Mouse (Mus musculus): ENCODE data around the gene Olfr1395. TPM values are rescaled to one million over a fixed set of nuclear protein-coding genes. Genes with fewer than 3 reads are reported as not detected.

Olfr1395 gene
- total and polyA plus RNA-seq, 3 experiments, result not detected

DNA sequence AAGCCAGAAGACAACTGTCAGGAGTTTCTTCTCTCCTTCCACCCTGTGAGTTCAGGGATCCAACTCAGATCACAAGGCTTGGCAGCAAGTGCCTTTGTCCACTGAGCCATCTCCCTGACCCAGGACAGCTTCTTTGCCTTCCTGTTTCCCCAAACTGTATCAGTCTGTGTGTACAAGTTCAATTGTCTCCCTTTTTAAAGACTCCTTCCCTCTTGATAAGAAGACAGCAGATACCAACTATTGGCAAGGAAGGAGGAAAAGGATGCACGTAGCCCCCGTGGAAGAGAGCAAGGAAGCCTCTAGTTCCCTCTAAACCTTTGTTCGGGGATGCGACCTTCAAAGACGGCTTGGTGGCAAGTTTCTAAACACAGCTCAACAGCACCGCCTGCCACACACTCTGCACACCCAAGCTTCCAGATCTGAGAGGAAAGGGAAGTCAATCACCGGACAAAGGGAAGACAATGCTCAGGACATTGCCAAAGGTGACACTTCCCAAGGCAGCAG, 53.8 kb downstream of the Olfr1395 start:
- no peak for DNase-seq (ENCODE audit: low read depth, low spot score)
- no peak overlapping the region for H3K27ac ChIP-seq (ENCODE audit: control insufficient read depth, low read depth, low read length)
- H3K9ac ChIP-seq (ENCODE audit: control insufficient read depth, low read depth, low read length, poor library complexity, severe bottlenecking), result no peak overlapping the region

More for the DNA sequence above, 53.8 kb downstream of the Olfr1395 start:
- Histone ChIP-seq H3K4me1 (ENCODE audit: control insufficient read depth in 1 of 2, insufficient read depth in 2 of 2, low read length in 2 of 2) (peaks cover 0 to 3% of the 10 kb centered on the region in 2 experiments; a peak in 2 of 4 replicates), H3K79me2 (ENCODE audit: control insufficient read depth, insufficient read depth, low read length, poor library complexity) (no peaks in the 10 kb centered on the region), H3K36me3 (ENCODE audit: control insufficient read depth in 1 of 2, insufficient read depth in 2 of 2, low read length in 2 of 2) (peaks cover 0 to 2% of the 10 kb centered on the region in 2 experiments; a peak in 2 of 4 replicates), H3K9me3 (replicated peaks; ENCODE audit: insufficient read depth, low read length) (no peaks in the 10 kb centered on the region), H3K27me3 (ENCODE audit: control insufficient read depth in 1 of 2, insufficient read depth in 2 of 2, low read length in 2 of 2) (no peaks in the 10 kb centered on the region), H3K4me3 (ENCODE audit: control insufficient read depth in 1 of 2, insufficient read depth in 1 of 2, low read depth in 2 of 2, low read length in 2 of 2) (no peak overlapping the region)
- TF ChIP-seq POLR2A (IDR thresholded peaks at IDR 0.05; ENCODE audit: control insufficient read depth in 1 of 2, insufficient read depth in 1 of 2, low read depth in 1 of 2, low read length in 2 of 2, poor library complexity in 1 of 2) (no peak), CHD2 (IDR thresholded peaks at IDR 0.05; ENCODE audit: low read length) (no peak), HCFC1 (IDR thresholded peaks at IDR 0.05; ENCODE audit: low read depth, low read length) (no peak), ZNF384 (IDR thresholded peaks at IDR 0.05; ENCODE audit: low read depth, low read length) (no peak), CTCF (IDR thresholded peaks at IDR 0.05 in 2 of 3, conservative IDR thresholded peaks at IDR 0.05 in 1 of 3; ENCODE audit: control insufficient read depth in 1 of 3, insufficient read depth in 1 of 3, low read depth in 2 of 3, low read length in 3 of 3, poor library complexity in 1 of 3, severe bottlenecking in 1 of 3) (no peak), UBTF (IDR thresholded peaks at IDR 0.05; ENCODE audit: borderline replicate concordance, insufficient read depth, low read depth, low read length) (no peak), RAD21 (IDR thresholded peaks at IDR 0.05; ENCODE audit: low read depth, low read length) (no peak), ZC3H11A (IDR thresholded peaks at IDR 0.05; ENCODE audit: low read depth, low read length) (no peak)

Other genes starting within 250 kb of the Olfr1395 start
- not detected in 2 replicates for gene Gm5431, start 240.1 kb upstream of the Olfr1395 start, total RNA-seq (2012; rRNA removed)
- under 1 TPM in 1 of 2 experiments, not detected in 1; 0.04 TPM for gene Gm5431, start 240.1 kb upstream of the Olfr1395 start, polyA plus RNA-seq (2012; ENCODE audit: insufficient read depth in 1 of 2, insufficient read length in 2 of 2, low read depth in 1 of 2, low replicate concordance in 2 of 2, missing spikeins in 1 of 2)
- 2.8 and 6.6 TPM in 2 replicates for gene Psme2b, start 196.1 kb upstream of the Olfr1395 start, total RNA-seq (2012; rRNA removed)
- gene Psme2b, start 196.1 kb upstream of the Olfr1395 start, polyA plus RNA-seq (2012; ENCODE audit: insufficient read depth in 1 of 2, insufficient read length in 2 of 2, low read depth in 1 of 2, low replicate concordance in 2 of 2, missing spikeins in 1 of 2), result 1 to 10 TPM in 1 of 2 experiments, not detected in 1; 6.2 TPM
- gene Olfr56, start 163.4 kb upstream of the Olfr1395 start, total RNA-seq (2012; rRNA removed), result 0.92 and 2.0 TPM in 2 replicates
- gene Olfr56, start 163.4 kb upstream of the Olfr1395 start, polyA plus RNA-seq (2012; ENCODE audit: insufficient read depth in 1 of 2, insufficient read length in 2 of 2, low read depth in 1 of 2, low replicate concordance in 2 of 2, missing spikeins in 1 of 2), result under 1 TPM in 1 of 2 experiments, not detected in 1; 0.58 TPM
- 0.04 TPM in 1 of 2 replicates, not detected in the other for gene 9930111J21Rik1, start 162.9 kb upstream of the Olfr1395 start, total RNA-seq (2012; rRNA removed)
- gene 9930111J21Rik1, start 162.9 kb upstream of the Olfr1395 start, polyA plus RNA-seq (2012; ENCODE audit: insufficient read depth in 1 of 2, insufficient read length in 2 of 2, low read depth in 1 of 2, low replicate concordance in 2 of 2, missing spikeins in 1 of 2), result under 1 TPM in 1 of 2 experiments, not detected in 1; 0.06 TPM
- not detected in 2 replicates for gene Gm12185, start 150.0 kb upstream of the Olfr1395 start, total RNA-seq (2012; rRNA removed)
- not detected for gene Gm12185, start 150.0 kb upstream of the Olfr1395 start, polyA plus RNA-seq (2012; ENCODE audit: insufficient read depth in 1 of 2, insufficient read length in 2 of 2, low read depth in 1 of 2, low replicate concordance in 2 of 2, missing spikeins in 1 of 2)
- not detected in 2 replicates for gene Tgtp1, start 148.1 kb upstream of the Olfr1395 start, total RNA-seq (2012; rRNA removed)
- not detected for gene Tgtp1, start 148.1 kb upstream of the Olfr1395 start, polyA plus RNA-seq (2012; ENCODE audit: insufficient read depth in 1 of 2, insufficient read length in 2 of 2, low read depth in 1 of 2, low replicate concordance in 2 of 2, missing spikeins in 1 of 2)
- gene 9930111J21Rik2, start 91.0 kb upstream of the Olfr1395 start, total RNA-seq (2012; rRNA removed), result 0.08 and 0.16 TPM in 2 replicates
- gene 9930111J21Rik2, start 91.0 kb upstream of the Olfr1395 start, polyA plus RNA-seq (2012; ENCODE audit: insufficient read depth in 1 of 2, insufficient read length in 2 of 2, low read depth in 1 of 2, low replicate concordance in 2 of 2, missing spikeins in 1 of 2), result under 1 TPM in 1 of 2 experiments, not detected in 1; 0.04 TPM
- 0.75 and 0.77 TPM in 2 replicates for gene Tgtp2, start 78.1 kb upstream of the Olfr1395 start, total RNA-seq (2012; rRNA removed)
- gene Tgtp2, start 78.1 kb upstream of the Olfr1395 start, polyA plus RNA-seq (2012; ENCODE audit: insufficient read depth in 1 of 2, insufficient read length in 2 of 2, low read depth in 1 of 2, low replicate concordance in 2 of 2, missing spikeins in 1 of 2), result under 1 TPM in 1 of 2 experiments, not detected in 1; 0.54 TPM
- gene Ifi47, start 65.7 kb upstream of the Olfr1395 start, total RNA-seq (2012; rRNA removed), result 35.2 and 48.0 TPM in 2 replicates
- 10 to 100 TPM in 1 of 2 experiments, not detected in 1; 26.4 TPM for gene Ifi47, start 65.7 kb upstream of the Olfr1395 start, polyA plus RNA-seq (2012; ENCODE audit: insufficient read depth in 1 of 2, insufficient read length in 2 of 2, low read depth in 1 of 2, low replicate concordance in 2 of 2, missing spikeins in 1 of 2)
- gene Olfr1396, start 27.4 kb upstream of the Olfr1395 start, total RNA-seq (2012; rRNA removed), result not detected in 2 replicates
- gene Olfr1396, start 27.4 kb upstream of the Olfr1395 start, polyA plus RNA-seq (2012; ENCODE audit: insufficient read depth in 1 of 2, insufficient read length in 2 of 2, low read depth in 1 of 2, low replicate concordance in 2 of 2, missing spikeins in 1 of 2), result under 1 TPM in 1 of 2 experiments, not detected in 1; 0.06 TPM
- gene Olfr1394, start 12.1 kb downstream of the Olfr1395 start, total RNA-seq (2012; rRNA removed), result not detected in 2 replicates
- gene Olfr1394, start 12.1 kb downstream of the Olfr1395 start, polyA plus RNA-seq (2012; ENCODE audit: insufficient read depth in 1 of 2, insufficient read length in 2 of 2, low read depth in 1 of 2, low replicate concordance in 2 of 2, missing spikeins in 1 of 2), result not detected
- gene Btnl9, start 44.9 kb downstream of the Olfr1395 start, total RNA-seq (2012; rRNA removed), result not detected in 2 replicates
- under 1 TPM in 1 of 2 experiments, not detected in 1; 0.03 TPM for gene Btnl9, start 44.9 kb downstream of the Olfr1395 start, polyA plus RNA-seq (2012; ENCODE audit: insufficient read depth in 1 of 2, insufficient read length in 2 of 2, low read depth in 1 of 2, low replicate concordance in 2 of 2, missing spikeins in 1 of 2)
- 30.8 and 31.8 TPM in 2 replicates for gene Zfp62, start 61.0 kb downstream of the Olfr1395 start, total RNA-seq (2012; rRNA removed)
- 100 to 1,000 TPM in 1 of 2 experiments, 10 to 100 TPM in 1; 16.7 to 132 TPM for gene Zfp62, start 61.0 kb downstream of the Olfr1395 start, polyA plus RNA-seq (2012; ENCODE audit: insufficient read depth in 1 of 2, insufficient read length in 2 of 2, low read depth in 1 of 2, low replicate concordance in 2 of 2, missing spikeins in 1 of 2)
- gene Mgat1, start 101.9 kb downstream of the Olfr1395 start, total RNA-seq (2012; rRNA removed), result 41.1 and 41.9 TPM in 2 replicates
- 10 to 100 TPM in 1 of 2 experiments, not detected in 1; 44.3 TPM for gene Mgat1, start 101.9 kb downstream of the Olfr1395 start, polyA plus RNA-seq (2012; ENCODE audit: insufficient read depth in 1 of 2, insufficient read length in 2 of 2, low read depth in 1 of 2, low replicate concordance in 2 of 2, missing spikeins in 1 of 2)
- gene Olfr1393, start 136.0 kb downstream of the Olfr1395 start, total RNA-seq (2012; rRNA removed), result not detected in 2 replicates
- gene Olfr1393, start 136.0 kb downstream of the Olfr1395 start, polyA plus RNA-seq (2012; ENCODE audit: insufficient read depth in 1 of 2, insufficient read length in 2 of 2, low read depth in 1 of 2, low replicate concordance in 2 of 2, missing spikeins in 1 of 2), result not detected
- not detected in 2 replicates for gene Olfr1392, start 143.0 kb downstream of the Olfr1395 start, total RNA-seq (2012; rRNA removed)
- not detected for gene Olfr1392, start 143.0 kb downstream of the Olfr1395 start, polyA plus RNA-seq (2012; ENCODE audit: insufficient read depth in 1 of 2, insufficient read length in 2 of 2, low read depth in 1 of 2, low replicate concordance in 2 of 2, missing spikeins in 1 of 2)
- not detected in 2 replicates for gene Olfr10, start 162.5 kb downstream of the Olfr1395 start, total RNA-seq (2012; rRNA removed)
- not detected for gene Olfr10, start 162.5 kb downstream of the Olfr1395 start, polyA plus RNA-seq (2012; ENCODE audit: insufficient read depth in 1 of 2, insufficient read length in 2 of 2, low read depth in 1 of 2, low replicate concordance in 2 of 2, missing spikeins in 1 of 2)
- gene Olfr1391, start 180.5 kb downstream of the Olfr1395 start, total RNA-seq (2012; rRNA removed), result not detected in 2 replicates
- not detected for gene Olfr1391, start 180.5 kb downstream of the Olfr1395 start, polyA plus RNA-seq (2012; ENCODE audit: insufficient read depth in 1 of 2, insufficient read length in 2 of 2, low read depth in 1 of 2, low replicate concordance in 2 of 2, missing spikeins in 1 of 2)
- not detected in 2 replicates for gene Olfr1390, start 192.9 kb downstream of the Olfr1395 start, total RNA-seq (2012; rRNA removed)
- gene Olfr1390, start 192.9 kb downstream of the Olfr1395 start, polyA plus RNA-seq (2012; ENCODE audit: insufficient read depth in 1 of 2, insufficient read length in 2 of 2, low read depth in 1 of 2, low replicate concordance in 2 of 2, missing spikeins in 1 of 2), result not detected